Mouse (Mus musculus): ENCODE measurements around the gene 1600002K03Rik. TPM values are rescaled to one million over a fixed set of nuclear protein-coding genes. Genes with fewer than 3 reads are reported as not detected.

1600002K03Rik gene
- polyA plus RNA-seq, 1 experiment = 7.6 TPM

DNA sequence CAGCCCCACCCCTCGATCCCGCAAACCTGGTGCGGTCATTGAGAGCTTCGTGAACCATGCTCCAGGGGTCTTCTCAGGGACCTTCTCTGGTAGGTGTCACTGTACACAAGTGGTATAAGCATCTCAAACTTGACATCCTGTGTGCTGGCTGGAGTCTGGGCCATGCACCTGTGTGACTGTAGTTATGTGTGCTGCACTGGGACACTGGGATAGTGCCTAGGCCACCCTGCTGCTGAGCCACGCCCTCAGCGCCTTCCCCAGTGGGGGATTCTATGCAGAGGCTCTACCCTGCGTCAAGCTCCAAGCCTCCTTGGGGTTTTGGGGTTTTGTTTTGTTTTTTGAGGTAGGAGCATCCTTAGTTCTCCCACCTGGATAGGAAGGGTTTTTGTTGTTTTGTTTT lies 18.4 kb upstream of the 1600002K03Rik start:
- Histone ChIP-seq H3K4me3 (ENCODE audit: low read depth, low read length) (no peak overlapping the region), H3K27me3 (ENCODE audit: control insufficient read depth, insufficient read depth, low read length, poor library complexity, severe bottlenecking) (no peaks in the 10 kb centered on the region), H3K4me1 (ENCODE audit: control insufficient read depth, insufficient read depth, low read length) (peaks cover 11% of the 10 kb centered on the region), H3K9ac (ENCODE audit: low read depth, poor library complexity, severe bottlenecking) (no peak overlapping the region), H3K27ac (ENCODE audit: insufficient read depth, low read length) (no peak overlapping the region), H3K36me3 (ENCODE audit: control insufficient read depth, insufficient read depth, low read length, poor library complexity, severe bottlenecking) (peaks cover 39% of the 10 kb centered on the region), H3K9me3 (replicated peaks; ENCODE audit: control insufficient read depth, insufficient read depth, low read length, poor library complexity, severe bottlenecking) (no peaks in the 10 kb centered on the region)
- TF ChIP-seq CTCF (IDR thresholded peaks at IDR 0.05; ENCODE audit: low read depth, low read length) (no peak), POLR2A (IDR thresholded peaks at IDR 0.05; ENCODE audit: insufficient read depth, low read length) (no peak), EP300 (IDR thresholded peaks at IDR 0.05; ENCODE audit: insufficient read depth, low read depth, low read length) (no peak)

DNA sequence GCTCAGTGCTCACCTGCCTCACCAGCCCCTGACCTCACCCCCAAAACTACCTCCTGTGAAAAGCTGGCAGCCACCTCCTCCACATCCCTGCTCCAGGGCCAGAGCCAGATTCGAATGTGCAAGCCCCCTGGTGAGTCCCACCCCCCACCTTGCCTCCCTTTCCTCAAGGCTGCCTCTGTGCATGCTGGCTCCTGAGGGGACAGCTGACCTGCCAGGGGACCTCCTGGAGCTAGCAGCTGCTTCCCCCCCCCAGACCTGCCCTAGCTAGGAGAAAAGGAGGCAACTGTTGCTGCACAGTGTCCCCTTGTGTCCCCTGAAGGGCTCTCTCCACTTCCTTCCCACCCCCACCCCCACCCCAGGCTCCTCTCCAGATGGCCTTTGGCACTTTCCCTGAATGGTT lies 17.5 kb upstream of the 1600002K03Rik start:
- H3K4me1 ChIP-seq (ENCODE audit: control insufficient read depth, insufficient read depth, low read length) = peaks cover 11% of the 10 kb centered on the region
- H3K27me3 ChIP-seq (ENCODE audit: control insufficient read depth, insufficient read depth, low read length, poor library complexity, severe bottlenecking) = no peaks in the 10 kb centered on the region
- H3K9ac ChIP-seq (ENCODE audit: low read depth, poor library complexity, severe bottlenecking) = no peak overlapping the region
- no peak overlapping the region for H3K27ac ChIP-seq (ENCODE audit: insufficient read depth, low read length)
- TF ChIP-seq POLR2A (IDR thresholded peaks at IDR 0.05; ENCODE audit: insufficient read depth, low read length) (no peak), EP300 (IDR thresholded peaks at IDR 0.05; ENCODE audit: insufficient read depth, low read depth, low read length) (no peak), CTCF (IDR thresholded peaks at IDR 0.05; ENCODE audit: low read depth, low read length) (no peak)
- H3K9me3 ChIP-seq (replicated peaks; ENCODE audit: control insufficient read depth, insufficient read depth, low read length, poor library complexity, severe bottlenecking) = no peaks in the 10 kb centered on the region
- peaks cover 39% of the 10 kb centered on the region for H3K36me3 ChIP-seq (ENCODE audit: control insufficient read depth, insufficient read depth, low read length, poor library complexity, severe bottlenecking)
- H3K4me3 ChIP-seq (ENCODE audit: low read depth, low read length) = no peak overlapping the region

DNA sequence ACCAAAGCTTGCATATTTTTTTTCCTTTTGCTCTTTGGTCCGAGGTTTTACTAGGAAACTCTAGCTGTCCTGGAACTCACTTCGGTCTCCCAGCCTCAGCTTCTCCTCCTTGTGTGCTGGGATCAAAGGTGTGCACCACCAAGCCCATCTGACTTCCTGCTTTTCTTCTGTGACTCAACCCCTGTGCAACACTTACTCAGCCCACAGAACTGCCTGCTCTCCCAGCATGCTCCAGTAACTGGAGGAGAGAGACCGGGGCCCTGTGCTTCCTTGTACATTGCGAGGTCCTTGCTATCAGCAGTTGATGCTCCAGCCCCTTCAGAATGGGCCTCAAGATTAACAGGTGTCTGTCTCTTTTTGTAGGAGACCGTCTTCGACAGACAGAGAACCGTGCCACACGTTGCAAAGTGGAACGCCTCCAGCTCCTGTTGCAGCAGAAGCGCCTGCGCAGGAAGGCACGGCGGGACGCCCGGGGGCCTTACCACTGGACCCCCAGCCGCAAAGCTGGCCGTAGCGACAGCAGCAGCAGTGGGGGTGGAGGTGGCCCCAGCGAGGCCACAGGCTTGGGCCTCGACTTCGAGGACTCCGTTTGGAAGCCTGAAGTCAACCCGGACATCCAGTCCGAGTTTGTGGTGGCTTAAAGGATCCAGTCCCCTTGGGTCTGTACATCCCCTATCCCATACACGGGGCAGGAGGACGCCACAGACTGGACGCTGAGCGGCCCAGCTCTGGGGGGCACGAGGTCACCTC lies 16.6 kb upstream of the 1600002K03Rik start:
- Histone ChIP-seq H3K36me3 (ENCODE audit: control insufficient read depth, insufficient read depth, low read length, poor library complexity, severe bottlenecking) (peaks cover 39% of the 10 kb centered on the region), H3K9ac (ENCODE audit: low read depth, poor library complexity, severe bottlenecking) (no peak overlapping the region), H3K27ac (ENCODE audit: insufficient read depth, low read length) (no peak overlapping the region), H3K4me3 (ENCODE audit: low read depth, low read length) (no peak overlapping the region), H3K9me3 (replicated peaks; ENCODE audit: control insufficient read depth, insufficient read depth, low read length, poor library complexity, severe bottlenecking) (no peaks in the 10 kb centered on the region), H3K4me1 (ENCODE audit: control insufficient read depth, insufficient read depth, low read length) (peaks cover 11% of the 10 kb centered on the region), H3K27me3 (ENCODE audit: control insufficient read depth, insufficient read depth, low read length, poor library complexity, severe bottlenecking) (no peaks in the 10 kb centered on the region)
- no peak for TF ChIP-seq CTCF (IDR thresholded peaks at IDR 0.05; ENCODE audit: low read depth, low read length)
- TF ChIP-seq EP300 (IDR thresholded peaks at IDR 0.05; ENCODE audit: insufficient read depth, low read depth, low read length) = no peak
- no peak for TF ChIP-seq POLR2A (IDR thresholded peaks at IDR 0.05; ENCODE audit: insufficient read depth, low read length)

DNA sequence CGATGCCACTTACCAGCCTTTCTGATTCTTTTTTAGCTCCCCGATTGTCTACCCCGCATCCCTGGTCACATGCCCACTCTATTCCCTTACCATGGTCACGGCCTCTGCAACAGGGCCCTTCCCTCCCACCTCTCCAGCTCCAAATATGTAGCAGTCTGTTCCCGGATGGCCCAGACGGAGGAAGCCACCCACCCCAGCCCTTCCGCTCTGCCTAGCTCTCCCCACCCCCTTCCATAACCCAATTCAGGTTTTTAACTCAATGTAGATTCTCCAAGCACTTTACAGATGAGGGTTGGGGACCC lies 16.0 kb upstream of the 1600002K03Rik start:
- Histone ChIP-seq H3K9ac (ENCODE audit: low read depth, poor library complexity, severe bottlenecking) (no peak overlapping the region), H3K36me3 (ENCODE audit: control insufficient read depth, insufficient read depth, low read length, poor library complexity, severe bottlenecking) (peaks cover 39% of the 10 kb centered on the region), H3K27me3 (ENCODE audit: control insufficient read depth, insufficient read depth, low read length, poor library complexity, severe bottlenecking) (no peaks in the 10 kb centered on the region), H3K9me3 (replicated peaks; ENCODE audit: control insufficient read depth, insufficient read depth, low read length, poor library complexity, severe bottlenecking) (no peaks in the 10 kb centered on the region), H3K4me3 (ENCODE audit: low read depth, low read length) (no peak overlapping the region), H3K27ac (ENCODE audit: insufficient read depth, low read length) (no peak overlapping the region), H3K4me1 (ENCODE audit: control insufficient read depth, insufficient read depth, low read length) (peaks cover 11% of the 10 kb centered on the region)
- TF ChIP-seq CTCF (IDR thresholded peaks at IDR 0.05; ENCODE audit: low read depth, low read length) (no peak), EP300 (IDR thresholded peaks at IDR 0.05; ENCODE audit: insufficient read depth, low read depth, low read length) (no peak), POLR2A (IDR thresholded peaks at IDR 0.05; ENCODE audit: insufficient read depth, low read length) (no peak)

DNA sequence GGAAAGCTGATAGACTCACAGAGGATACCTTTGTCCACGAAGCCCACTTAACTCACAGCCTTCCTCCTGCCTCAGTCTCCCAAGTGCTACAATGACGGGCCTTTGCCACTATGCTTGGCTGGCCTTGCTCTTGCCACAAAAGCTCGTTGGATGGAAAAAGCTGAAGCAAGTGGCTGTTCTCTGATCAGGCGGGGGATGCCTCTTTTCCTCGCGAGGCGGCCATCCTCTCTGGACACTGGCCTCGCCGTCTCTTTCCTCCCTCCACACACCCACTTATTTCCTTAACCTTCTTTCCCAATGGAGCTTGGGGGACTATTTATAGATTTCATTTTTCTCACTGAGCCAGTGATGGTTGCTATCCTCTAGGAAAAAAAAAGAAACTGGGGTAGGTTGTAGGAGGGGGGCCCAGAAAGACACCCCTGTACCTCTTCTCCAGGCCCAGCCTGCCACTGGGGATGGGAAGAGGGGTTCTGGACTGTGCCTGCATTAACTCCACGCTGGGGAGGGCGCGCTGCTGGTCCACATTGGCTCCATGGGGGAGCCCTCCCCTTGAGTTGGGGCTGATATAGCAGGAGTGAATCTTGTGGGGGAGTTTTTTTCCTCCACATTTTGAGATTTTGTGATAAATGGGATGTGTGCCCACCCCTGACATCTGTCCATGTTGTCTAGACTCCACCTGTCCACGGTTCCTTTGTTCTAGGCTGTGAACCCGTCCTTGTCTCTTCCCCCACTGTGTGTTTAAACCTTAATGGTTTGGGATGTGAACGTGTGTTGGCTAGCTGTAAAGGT lies 15.4 kb upstream of the 1600002K03Rik start:
- Histone ChIP-seq H3K27ac (ENCODE audit: insufficient read depth, low read length) (0 out of 2 replicates have a peak overlapping the region, but pooled peaks have one; percentile 10), H3K9me3 (replicated peaks; ENCODE audit: control insufficient read depth, insufficient read depth, low read length, poor library complexity, severe bottlenecking) (no peaks in the 10 kb centered on the region), H3K36me3 (ENCODE audit: control insufficient read depth, insufficient read depth, low read length, poor library complexity, severe bottlenecking) (peaks cover 39% of the 10 kb centered on the region), H3K9ac (ENCODE audit: low read depth, poor library complexity, severe bottlenecking) (no peak overlapping the region), H3K27me3 (ENCODE audit: control insufficient read depth, insufficient read depth, low read length, poor library complexity, severe bottlenecking) (no peaks in the 10 kb centered on the region), H3K4me3 (ENCODE audit: low read depth, low read length) (no peak overlapping the region), H3K4me1 (ENCODE audit: control insufficient read depth, insufficient read depth, low read length) (peaks cover 9% of the 10 kb centered on the region)
- TF ChIP-seq CTCF (IDR thresholded peaks at IDR 0.05; ENCODE audit: low read depth, low read length) (no peak), POLR2A (IDR thresholded peaks at IDR 0.05; ENCODE audit: insufficient read depth, low read length) (no peak), EP300 (IDR thresholded peaks at IDR 0.05; ENCODE audit: insufficient read depth, low read depth, low read length) (no peak)

Data from ES-Bruce4 (cell line).